Mouse (Mus musculus) v-Abl transformed pro-B cells (cell line): ENCODE measurements around the gene Pde8a.

Experiments used
- in situ Hi-C, 2 experiments: fragments of 400-800 bp; cut with MboI; formaldehyde crosslinking; loops; one replicate each; pipeline ENCODE4 v1.15.1; 2025; ENCODE audit not compliant: unreplicated experiment in 2 of 2

The Pde8a gene

DNA sequence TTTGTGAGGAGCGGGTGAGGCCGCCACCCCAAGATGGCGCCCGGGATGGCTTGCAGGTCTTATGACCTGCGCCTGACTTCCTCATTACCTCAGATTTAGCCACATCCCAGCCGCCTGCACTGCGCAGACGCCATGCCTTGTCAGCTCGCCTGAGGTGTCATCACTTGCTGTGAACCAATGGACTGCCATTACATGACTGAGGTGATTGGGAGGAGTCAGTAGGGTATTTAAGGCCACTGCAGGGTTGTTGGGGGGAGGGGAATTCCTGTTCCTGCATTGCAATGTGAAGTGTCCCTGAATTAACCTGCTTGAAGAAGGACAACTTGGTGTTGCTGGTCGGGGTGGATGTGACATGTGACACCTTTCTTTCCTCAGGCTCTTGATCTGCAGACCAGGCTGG is 9.8 kb upstream of the Pde8a start:
- in situ Hi-C loops, result loop anchor here (5.0 kb wide), 2 partner anchors 36 to 109 kb away; no protein-coding TSS in a partner anchor

DNA sequence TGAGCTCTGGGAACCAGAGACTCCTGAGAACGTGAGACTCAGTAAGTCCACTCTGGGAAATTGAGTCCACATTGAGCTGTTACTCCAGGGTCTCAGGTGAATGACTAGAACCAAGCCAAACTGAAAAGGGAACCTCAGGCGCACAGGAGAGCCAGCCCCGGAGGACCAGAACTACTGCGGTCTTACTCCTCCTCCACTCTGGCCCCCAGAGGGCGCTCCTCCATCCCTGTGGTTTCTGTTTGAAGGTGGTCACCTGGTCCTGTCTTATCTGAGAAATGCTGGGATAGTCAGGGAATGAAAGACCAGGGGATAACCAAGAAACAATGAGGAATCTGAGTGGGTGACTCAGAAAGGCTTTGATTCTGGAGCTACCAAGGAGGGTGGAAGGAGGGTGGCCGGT is 4.5 kb upstream of the Pde8a start:
- in situ Hi-C loops, result no loop called here

DNA sequence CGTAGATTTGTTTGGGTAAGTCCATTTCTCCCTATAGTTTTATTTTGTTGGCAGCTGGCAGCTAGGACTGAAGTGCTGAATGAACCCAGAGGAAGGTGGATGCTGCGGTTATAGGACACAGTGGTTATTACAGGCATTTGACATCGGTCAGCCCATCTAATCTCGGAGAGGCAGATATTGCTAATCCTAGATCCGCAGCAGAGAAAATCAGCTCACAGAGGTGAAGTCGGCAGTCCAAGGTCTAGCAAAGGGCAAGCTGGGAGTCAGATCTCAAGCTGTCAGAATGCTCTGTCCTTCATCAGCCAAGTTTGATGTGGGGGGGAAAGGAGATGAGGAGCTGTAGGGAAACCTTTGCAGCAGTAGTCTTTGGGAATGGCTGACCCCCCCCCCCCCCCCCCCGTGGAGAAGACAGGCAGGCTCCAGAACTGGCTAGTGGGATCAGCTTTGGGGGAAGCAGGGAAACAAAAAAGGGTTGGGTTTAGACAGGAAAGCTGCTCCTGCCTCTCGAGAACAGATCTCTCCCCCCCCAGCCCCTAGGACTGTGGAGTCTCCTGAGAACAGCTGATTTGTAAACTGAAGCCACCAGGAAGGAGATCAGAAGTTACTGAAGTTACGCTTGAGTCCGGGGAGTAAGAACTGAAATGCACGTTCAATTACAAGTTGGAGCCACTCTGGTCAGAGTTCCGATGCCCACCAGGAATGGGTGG is 3.3 kb upstream of the Pde8a start:
- in situ Hi-C loops, result loop anchor here (5.0 to 10.0 kb wide), 2 partner anchors 82 to 85 kb away; no protein-coding TSS in a partner anchor

DNA sequence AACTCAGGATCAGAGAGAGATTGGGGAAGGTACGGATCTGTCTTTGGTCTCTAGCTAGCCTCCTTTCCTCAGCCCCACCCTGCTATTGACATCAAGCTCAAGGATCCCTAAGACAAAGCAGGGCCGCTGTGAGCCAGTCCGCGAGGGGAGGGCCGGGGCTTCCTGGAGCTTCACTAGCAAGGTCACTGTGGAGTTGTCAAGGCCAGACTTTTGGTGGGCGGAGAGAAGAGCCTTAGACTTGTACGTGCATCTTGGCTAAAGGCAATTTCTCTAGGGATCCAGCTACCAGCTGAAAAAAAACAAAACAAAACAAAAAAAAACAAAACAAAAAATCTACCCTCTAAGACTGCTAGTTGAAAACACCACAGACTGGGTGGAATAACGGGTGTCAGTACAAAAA is 1.6 kb upstream of the Pde8a start:
- in situ Hi-C loops, result loop anchor here (5.0 to 10.0 kb wide), 2 partner anchors 81 to 83 kb away; no protein-coding TSS in a partner anchor

DNA sequence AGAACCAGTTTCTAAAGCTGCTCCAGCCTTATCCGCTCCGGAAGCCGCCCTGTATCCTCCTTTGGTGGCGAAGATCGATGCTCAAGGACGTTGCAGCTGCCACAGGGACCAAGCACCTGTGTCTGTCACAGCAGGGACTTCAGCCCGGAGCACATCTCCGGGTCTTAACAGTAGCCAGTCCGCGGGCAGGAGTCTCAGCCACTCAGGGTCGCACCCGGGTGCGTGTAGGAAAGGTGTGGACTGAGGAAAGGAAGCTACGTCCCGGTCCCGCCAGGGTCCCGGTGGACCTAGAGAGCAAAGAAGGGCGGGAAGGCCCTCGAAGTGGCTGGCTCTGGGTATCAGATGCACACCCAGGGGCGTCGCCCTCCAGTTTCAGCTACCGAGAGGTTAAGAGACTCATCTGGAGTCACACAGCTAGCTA is 1.1 kb upstream of the Pde8a start:
- in situ Hi-C loops, result loop anchor here (5.0 to 10.0 kb wide), 2 partner anchors 80 to 83 kb away; no protein-coding TSS in a partner anchor

DNA sequence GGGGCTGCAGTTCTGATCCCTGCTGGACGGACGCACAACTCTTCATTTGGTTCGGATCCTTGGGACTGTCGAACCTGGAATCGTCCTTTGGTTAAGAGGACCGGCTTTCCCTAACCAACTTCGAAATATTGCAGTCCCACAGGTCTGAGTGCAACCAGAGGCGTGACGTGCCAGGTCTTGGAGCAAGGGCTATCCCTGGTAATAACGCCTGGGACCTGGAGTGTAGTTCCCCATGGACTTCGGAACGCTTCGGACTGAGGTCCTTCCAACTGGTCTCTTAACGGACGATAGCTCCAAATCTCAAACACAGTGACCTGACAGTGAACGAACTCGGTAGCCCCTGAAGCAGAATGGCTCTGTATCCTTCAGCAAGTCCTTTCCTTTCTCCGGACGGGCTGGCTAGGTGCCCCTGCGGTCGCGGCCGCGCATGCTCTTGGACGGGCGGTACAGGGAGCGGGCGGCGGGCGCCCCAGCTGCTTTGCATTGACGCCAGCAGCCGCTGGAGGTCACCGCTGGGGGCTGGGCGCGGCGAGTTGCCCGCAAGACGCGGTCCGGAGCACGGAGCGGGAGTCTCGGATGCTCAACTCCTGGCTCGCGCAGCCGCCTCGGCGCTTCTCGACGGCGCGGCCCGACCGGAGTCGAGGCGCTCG is 574 bp upstream of the Pde8a start:
- in situ Hi-C loops, result loop anchor here (5.0 to 10.0 kb wide), 2 partner anchors 79 to 82 kb away; no protein-coding TSS in a partner anchor

DNA sequence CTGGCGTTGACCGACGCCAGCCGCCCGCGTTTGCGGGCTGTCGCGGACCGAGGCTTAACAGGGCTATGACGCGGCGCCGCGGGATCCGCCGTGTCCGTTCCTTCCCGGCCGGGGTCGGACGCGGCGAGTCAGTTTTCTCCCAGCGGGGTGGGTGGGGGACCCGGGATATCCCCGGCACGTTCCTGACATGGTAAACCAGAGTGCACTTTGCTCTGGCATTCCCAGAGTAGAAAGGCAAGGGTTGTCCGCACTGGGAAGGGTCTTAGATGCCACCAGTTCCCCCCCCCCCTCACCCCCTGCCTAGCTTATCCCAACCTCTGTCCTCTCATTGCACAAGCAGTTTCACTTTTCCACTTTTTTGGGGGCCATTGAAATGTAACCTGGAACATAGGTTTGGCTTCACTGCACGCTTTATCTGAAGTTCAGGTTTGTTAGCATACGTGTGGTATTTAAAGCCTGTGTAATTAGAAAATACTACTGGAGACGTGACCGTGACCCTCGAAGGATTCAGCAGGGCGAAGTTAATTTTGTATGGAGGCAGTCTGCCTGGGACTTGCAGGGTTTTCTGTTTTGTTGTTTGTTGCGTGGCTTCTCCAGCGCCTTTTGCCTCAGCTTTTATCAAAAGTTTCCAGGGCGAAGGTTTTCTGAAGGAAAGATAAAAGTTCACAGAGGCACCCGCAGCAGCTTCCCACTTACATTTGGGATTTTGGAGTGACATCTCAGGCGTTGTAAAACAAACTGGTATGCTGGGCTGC is 934 bp downstream of the Pde8a start:
- in situ Hi-C loops, result loop anchor here (5.0 to 10.0 kb wide), 2 partner anchors 78 to 80 kb away; no protein-coding TSS in a partner anchor

DNA sequence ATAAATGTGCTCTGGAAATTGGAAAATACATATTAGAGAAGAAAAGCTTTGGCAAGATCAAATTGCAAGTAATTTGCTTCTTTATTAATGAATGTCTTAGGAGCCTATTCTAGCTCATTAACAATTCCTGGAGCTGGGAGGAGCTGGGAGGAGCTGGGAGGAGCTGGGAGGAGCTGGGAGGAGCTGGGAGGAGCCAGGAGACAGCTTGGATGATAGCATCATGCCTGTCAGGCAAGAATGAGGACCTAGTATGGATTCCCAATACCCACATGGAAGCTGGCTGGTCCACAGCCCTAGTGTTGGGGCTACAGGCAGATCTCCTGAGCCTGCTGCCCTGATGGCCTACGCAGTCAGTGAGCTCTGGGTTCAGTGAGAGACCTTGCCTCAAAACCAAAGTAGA is 2.6 kb downstream of the Pde8a start:
- in situ Hi-C loops, result loop anchor here in 1 of 2 experiments (10.0 kb wide), 1 partner anchor 79 kb away; no protein-coding TSS in a partner anchor

DNA sequence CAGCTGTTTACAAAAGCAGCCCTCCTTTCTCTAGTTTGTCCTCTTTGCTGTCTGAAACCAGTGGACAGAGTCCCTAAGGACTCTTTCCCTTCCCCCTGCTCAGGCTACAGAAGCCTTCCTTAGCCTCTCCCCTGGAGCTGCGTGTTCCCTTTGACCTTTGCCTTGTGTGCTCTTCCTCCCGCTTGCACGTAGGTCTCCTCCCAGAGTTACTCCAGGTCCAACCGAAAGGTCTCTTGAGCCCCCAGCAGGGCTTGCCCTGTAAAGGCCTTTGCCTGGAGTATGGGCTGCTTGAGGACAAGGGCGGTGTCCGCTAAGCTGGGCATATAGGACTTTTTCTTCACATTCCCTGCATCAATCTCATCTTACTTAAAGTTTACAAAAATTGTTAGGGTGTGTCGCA is 5.9 kb downstream of the Pde8a start:
- in situ Hi-C loops, result loop anchor here in 1 of 2 experiments (10.0 kb wide), 1 partner anchor 75 kb away; no protein-coding TSS in a partner anchor

DNA sequence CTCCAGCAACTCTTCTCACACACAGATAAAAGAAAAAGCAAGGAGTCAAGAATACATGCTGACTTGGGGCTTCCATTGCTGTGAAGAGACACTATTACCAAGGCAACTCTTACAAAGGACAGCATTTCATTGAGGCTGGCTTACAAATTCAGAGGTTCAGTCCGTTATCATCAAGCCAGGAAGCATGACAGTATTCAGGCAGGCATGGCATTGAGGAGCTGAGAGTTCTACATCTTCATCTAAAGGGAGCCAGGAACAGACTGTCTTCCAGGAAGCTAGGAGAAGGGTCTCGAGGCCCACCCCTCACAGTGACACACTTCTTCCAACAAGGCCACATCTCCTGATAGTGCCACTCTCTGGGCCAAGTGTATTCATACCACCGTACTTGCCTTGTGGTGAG is 7.0 kb downstream of the Pde8a start:
- in situ Hi-C loops, result no loop called here

DNA sequence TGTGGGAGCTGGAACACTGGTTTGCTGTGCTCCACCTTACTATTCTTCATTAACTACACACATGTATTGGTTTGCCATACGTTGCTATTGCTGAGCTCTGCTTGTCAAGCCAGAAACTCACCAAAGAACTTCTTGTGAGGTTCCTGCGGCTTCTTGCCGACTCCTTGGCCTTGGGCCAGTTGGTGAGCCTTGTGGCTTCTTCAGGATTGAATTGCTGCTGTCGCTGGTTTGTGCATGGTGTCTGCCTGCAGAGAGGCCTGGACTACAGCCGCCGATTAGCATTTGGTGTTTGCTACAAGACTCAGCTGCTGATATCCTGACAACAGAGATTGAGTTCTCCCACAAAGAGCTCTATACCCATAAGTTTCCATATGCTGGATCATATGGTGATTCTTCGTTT is 10.9 kb downstream of the Pde8a start:
- in situ Hi-C loops, result no loop called here

DNA sequence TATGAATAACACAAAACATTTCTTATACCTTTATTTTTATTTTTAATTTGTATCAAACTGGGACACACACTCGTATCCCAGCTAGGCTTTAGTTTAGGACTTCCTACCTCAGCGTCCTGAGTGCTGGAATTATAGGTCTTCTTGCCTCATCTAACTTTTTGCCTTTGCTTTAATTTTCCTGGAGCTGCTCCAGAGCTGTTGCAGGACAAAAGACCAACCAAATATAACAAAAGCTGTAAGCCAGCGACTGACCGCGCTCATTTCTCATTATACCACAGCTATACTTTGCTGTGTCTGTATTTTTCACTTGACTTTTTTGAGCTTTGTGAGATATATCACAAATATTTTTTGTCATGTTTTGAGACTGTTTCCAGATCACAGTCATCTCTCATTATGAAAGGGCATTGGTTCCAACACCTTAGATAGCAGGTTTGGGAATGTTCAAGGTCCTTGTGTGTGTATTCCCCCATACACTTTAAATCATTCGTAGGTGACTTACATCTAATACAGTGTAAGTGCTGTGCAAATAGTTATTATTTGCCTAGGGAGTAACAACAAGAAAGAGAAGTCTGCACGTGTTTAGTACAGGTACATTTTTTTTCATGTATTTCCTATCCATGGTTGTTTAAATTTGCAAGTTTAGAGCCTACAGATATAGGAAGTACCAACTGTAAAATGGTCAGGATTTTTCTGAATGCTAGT is 16.8 kb downstream of the Pde8a start:
- in situ Hi-C loops, result no loop called here

DNA sequence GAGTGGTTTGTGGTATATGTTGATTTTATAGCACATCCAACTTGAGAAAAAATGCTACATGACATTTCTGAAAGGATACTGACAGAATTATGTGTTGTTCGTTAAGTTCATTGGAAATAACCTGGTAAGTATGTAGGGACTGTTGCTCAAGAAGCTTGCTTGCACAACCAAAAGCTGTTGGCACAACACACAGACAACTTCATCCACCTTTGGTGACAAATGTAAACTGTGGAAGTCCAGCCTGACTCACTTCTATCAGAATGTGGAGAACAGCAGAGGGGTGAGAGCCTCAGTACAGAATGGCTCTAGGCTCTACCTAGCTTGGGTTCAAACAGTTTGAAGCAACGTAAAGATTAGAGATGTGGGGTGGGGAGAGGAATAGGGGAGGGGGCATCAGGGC is 19.3 kb downstream of the Pde8a start:
- in situ Hi-C loops, result no loop called here

DNA sequence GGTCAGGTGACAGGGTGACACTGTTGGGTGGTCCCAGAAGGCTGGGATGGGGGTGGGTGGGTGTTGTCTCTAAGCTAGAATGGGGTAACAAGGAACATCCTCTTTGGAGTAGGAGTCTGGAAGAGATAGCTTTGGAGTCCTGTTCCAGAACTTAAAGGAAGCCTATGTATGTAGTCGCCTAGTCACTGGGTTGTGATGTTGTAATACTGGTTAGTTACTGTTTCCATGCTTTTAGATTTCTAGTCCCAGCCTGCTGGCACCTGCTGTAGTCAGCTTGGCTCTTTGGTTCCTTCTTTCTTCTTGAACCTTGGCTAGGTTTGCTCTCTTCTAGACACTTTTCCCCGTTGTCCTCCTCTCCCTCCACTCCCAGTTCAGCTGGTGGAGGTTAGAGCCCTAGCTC is 21.7 kb downstream of the Pde8a start:
- in situ Hi-C loops, result no loop called here

DNA sequence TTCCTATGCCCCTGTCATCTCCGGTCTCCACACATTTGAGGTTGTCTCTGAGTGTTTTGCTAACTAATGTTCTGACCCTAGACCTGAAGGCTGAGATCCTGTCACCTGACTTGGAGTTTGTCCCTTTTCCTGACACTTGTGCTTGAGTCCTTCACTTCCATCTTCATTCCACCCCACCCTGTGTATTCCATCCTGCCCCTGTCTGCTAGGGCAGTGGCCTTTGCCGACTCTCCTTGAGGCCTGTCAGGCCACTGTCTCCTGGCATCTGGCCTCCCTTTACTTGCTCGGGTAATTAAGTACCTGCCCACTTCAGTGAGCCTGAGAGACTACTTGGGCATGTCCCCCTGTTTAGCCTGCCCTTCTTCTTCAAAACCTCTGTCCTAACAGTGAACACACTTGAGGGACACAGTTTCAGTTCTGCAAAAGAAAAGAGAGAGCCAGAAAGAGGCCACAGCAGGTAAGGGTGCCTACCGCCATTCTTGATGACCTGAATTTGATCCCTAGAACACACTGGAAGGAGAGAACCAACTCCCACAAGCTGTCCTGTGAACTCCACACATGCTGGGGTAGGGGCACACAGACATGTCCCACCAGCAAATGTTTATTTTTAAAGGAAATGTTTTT is 22.3 kb downstream of the Pde8a start:
- in situ Hi-C loops, result no loop called here

DNA sequence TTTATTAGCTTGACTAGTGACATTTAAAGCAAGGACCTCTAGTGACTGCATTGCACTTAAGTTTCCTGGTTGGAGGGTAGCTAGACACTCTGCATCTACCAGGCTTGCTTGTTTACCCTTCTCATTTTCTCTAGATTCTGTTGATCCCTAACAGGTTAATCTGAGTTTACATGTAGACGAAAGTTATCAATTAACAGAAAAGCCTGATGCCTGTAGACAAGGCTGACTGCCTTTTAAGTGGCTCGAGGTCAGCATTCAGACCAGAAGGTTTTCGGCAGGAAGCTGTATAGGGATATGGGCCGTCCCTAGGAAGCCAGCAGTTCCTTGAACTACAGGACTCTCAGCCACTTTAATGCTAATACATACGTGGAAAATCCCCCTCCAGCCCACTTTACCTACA is 30.0 kb downstream of the Pde8a start:
- in situ Hi-C loops, result no loop called here

DNA sequence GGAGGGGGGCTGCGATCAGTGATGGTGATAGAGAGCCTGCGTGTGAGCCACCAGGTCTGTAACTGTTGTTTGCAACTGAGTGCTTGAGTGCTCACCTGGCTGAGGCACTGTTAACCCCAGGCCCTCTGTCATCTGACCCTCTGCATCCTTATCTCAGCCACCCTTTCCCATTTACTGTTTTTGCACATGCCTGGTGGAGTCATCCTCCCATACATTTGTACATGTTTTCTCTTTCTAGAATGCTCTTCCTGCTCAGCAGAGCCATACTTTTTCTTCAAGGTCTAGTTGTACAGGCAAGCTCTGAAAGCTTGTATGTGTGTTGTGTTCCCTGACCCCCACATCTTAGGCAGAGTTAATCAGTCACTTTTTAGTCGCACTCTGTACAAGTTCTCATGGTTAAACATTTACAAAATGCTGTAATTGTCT is 36.5 kb downstream of the Pde8a start:
- in situ Hi-C loops, result no loop called here

DNA sequence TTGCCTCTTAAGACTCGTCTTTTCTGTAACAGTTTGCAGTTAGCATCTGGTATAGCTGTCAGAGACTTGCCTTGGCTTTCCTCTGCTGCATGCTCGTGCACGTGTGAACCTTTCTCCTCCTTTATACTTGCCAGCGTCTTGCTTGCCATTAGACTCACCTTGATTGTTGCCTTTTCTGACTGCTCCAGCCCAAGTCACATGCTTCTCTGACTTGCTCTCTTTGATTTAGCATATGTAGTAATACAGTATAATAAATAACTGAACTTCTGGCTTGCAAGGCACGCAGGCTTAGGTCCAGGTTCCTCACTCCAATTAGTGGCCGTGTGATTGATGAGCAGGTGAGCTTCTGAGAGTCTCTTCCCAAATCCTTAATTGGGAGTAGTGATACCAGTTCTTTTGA is 37.2 kb downstream of the Pde8a start:
- in situ Hi-C loops, result no loop called here

DNA sequence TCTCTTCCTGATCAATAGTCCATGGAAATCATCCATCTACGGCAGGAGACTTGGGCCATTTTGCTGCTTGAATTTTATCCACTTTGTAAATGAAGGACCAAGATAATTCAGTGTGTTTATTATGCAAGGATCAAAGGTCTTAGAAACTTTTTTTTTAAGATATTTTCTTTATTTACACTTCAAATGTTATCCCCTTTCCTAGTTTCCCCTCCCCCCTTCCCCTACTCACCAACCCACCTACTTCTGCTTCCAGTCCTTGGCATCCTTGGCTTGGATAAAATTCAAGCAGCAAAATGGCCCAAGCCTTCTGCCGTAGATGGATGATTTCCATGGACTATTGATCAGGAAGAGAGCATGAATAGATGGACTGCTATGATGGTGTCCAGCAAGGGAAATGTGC is 38.1 kb downstream of the Pde8a start:
- in situ Hi-C loops, result no loop called here

DNA sequence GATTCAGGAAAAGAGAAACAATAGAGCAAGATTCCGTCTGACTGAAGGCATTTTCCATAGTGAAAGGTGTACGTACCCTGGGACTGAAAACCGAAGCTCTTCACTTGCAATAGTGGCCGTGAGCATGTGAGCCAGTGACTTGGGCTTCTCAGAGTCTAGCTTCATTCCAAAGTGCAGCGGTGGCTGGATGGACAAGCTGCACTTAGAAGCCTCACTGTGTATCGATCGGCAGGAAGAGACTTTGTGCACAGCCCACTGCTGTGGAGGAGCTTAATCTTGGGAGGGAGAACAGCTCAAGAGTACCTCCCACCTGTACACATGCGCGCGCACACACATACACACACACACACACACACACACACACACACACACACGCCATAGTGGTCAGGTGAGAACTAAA is 39.9 kb downstream of the Pde8a start:
- in situ Hi-C loops, result no loop called here
